Mouse (Mus musculus) embryonic fibroblast, embryonic 13.5 days (primary cell): ENCODE measurements around the gene Mea1. TPM values are rescaled to one million over a fixed set of nuclear protein-coding genes. Genes with fewer than 3 reads are reported as not detected.

Experiments used
- H3K27ac ChIP-seq: 2 replicates; pipeline ENCODE4 v1.5.1; 2012; ENCODE audit warnings: low read length, control low read depth, inconsistent platforms; ENCODE audit not compliant: insufficient read depth
- H3K4me1 ChIP-seq: 2 replicates; pipeline ENCODE4 v1.6.1; 2011; ENCODE audit warnings: low read length; ENCODE audit not compliant: control insufficient read depth, insufficient read depth
- H3K4me3 ChIP-seq: 2 replicates; pipeline ENCODE4 v1.5.1; 2011; ENCODE audit warnings: mild to moderate bottlenecking, control low read depth, low read length; ENCODE audit not compliant: insufficient read depth
- CTCF ChIP-seq: IDR thresholded peaks from 2 replicates; pipeline ENCODE4 v1.5.1; 2011; ENCODE audit warnings: mild to moderate bottlenecking, control low read depth, low read length, moderate library complexity, borderline replicate concordance; ENCODE audit not compliant: insufficient read depth
- POLR2A ChIP-seq: IDR thresholded peaks from 2 replicates; pipeline ENCODE4 v1.6.1; 2011; ENCODE audit warnings: low read depth, mild to moderate bottlenecking, control low read depth, low read length, moderate library complexity
- polyA plus RNA-seq: library from polyadenylated mRNA; stranded (reverse); fragments of >200 nt; gene quantifications from 2 replicates; pipeline ENCODE4 v1.2.4, GENCODE M21; 2011; ENCODE audit warnings: low read depth; ENCODE audit not compliant: missing spikeins, insufficient read length

Gene Mea1
- polyA plus RNA-seq, 1 experiment: 111 TPM

DNA sequence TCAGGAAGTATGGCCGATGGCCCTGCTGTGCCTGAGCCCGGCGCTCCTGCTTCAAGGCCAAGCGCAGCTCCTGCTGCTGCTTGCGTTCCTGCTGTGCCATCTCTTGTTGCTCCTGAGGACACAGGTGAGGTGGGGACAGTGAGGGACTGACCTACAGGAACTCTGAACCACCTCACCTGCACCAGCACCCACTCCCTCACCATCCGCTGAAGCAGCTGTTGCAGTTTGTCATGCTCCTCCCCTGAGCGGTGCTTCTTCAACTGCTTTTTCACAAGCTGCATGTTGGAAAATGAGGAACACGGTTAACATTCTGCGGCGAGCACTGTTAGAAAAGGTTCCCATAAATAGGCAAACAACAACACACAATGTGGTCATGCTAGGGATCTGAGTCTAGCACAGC lies 8.7 kb upstream of the Mea1 start:
- no peak overlapping the region for H3K27ac ChIP-seq
- TF ChIP-seq CTCF (no peak), POLR2A (no peak)
- peaks cover 5% of the 10 kb centered on the region for H3K4me1 ChIP-seq
- H3K4me3 ChIP-seq: no peak overlapping the region

DNA sequence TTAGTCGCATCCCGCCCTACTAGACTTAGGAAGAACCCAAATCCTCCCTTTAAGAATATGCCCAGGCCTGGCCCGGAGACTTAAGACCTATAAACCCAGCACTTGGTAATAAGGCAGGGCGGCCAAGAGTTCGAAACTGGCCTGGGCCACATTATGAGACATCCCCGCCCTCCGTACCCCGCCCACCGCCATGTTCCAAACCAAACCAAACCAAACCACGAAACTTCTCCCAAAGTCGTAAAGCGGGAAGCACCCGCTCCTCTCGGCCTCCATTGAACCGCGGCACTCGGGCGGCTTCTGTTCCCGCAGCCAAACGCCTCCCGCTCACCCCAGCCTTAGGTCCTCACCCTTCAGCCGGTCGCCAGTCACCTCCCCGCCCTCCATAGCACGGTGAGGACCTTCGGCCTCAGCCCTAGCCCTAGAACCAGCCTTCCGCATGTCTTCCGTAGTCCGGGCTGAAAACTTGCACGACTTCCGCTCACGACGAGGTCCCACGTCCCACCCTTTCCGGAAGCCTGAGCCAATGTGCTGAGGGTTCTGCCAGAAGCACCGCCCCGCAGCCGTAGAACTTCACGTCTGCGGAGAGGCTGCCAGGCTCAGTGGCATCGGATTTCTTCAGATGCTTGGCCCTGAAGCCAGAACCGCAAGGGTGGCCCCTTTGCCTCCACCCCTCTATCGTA lies 4.6 kb upstream of the Mea1 start, which contains the start of gene Rrp36:
Gene Rrp36, minus strand, starts transcription at position 503 of the 680 bp plus-strand sequence.
- peak within 1 kb of the TSS; percentile 84 for H3K27ac ChIP-seq
- H3K4me1 ChIP-seq: peaks cover 8% of the 10 kb centered on the region
- H3K4me3 ChIP-seq: peak within 1 kb of the TSS; percentile 75
- TF ChIP-seq CTCF (no peak), POLR2A (peak; percentile 86)

DNA sequence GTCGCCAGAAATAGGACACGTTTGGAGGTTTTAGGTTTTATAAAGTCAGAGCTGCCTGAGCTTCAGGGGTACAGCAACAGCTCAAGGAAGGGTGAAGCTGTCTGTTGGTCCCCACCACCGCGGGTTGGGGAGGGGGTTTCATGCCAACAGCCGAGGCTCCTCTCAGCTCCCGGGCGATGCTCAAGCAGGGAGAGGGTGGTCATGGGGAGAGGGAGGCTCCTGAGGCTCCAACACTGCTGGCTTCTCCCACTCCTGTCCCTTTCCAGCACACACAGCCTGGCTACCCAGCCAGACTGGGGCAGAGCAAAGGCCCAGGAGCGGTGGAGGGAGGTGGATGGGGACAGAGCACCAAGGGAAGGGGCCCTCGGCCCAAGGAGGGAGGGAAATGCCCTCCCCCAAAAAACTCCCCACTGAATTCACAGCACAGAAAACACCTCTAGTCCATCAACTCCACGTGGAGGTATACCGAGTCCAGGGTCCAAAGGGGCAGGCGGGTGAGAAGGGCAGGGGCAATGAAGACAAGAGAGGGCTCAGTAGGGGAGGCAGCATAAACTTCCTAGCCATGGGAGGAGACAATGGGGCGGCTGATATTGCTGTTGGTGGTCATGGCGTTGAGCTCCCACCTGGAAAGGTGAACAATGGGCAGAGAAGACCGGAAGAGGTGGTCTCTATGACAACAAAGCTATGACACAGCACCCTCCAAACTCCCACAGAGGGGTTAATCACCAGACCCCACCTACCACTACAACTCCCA lies 3.9 kb upstream of the Mea1 start:
- Histone ChIP-seq H3K4me1 (peaks cover 8% of the 10 kb centered on the region), H3K4me3 (no peak overlapping the region), H3K27ac (peak overlapping the region; percentile 83)
- no peak for TF ChIP-seq POLR2A
- no peak for TF ChIP-seq CTCF

DNA sequence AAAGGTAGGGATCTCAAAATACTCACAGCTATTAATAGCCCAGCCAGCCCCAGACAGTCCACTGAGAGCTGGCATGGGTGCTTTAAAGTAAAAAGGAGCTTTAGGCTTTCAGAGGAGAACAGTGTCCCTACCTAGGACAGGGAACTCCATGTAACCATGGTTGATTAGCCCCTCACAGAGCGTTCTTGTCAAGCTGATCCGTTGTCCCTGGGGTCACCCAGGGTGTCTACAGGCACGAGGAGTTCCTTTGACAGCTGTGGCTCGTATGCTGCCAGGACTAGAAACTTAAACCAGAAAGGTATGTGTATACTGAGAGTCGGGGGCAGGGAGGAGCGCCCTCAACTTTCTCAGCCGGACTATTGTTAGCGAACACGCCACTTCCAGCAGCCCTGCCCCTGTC lies 318 bp downstream of the Mea1 start:
- Histone ChIP-seq H3K4me3 (peak overlapping the region; percentile 84), H3K4me1 (peaks cover 8% of the 10 kb centered on the region), H3K27ac (peak overlapping the region; percentile 4; the same call in 1 of the 2 replicates)
- TF ChIP-seq POLR2A (no peak), CTCF (no peak)

DNA sequence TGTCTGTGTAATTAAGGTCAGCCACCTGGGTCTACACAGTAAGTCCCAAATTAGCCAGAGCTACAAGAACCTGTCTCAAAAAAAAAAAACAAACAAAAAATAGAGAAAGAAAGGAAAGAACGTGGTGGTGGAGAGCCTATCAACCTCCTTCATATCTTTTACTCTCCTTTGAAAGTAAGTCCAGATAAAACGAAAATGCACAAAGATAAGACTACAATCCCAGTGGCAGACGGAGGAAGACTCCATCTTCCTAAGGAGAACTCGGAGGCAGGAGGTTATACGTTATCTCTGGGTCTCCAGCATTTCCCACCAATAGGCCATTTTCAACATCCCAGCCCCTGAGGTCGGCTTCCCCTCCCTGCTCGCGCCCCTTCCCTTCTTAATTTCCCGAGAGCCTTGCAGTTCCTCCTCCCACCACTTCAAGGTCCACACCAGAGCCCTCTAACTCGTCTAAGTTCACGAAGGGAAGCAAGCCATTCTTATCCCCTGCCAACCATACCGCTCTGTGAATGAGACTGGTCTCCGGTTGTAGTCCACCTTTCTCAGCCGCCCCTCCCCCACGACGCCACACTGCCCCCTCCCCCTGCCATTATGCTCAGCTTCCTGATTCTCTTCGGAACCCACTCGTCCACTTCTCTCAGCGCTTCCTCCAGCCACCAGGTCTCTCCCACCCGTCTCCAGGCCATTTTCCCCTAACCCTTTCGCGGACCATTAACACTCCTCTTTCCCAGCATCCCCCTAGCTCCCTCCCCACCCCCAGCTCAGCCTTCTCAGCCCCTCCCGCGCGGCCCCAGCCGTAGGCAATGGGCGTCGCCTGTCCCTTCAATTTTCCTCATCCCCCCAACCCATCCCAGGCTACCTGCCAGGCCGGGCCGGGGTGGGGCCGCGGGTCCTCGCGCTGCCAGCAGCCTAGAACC lies 1.5 kb downstream of the Mea1 start:
- Histone ChIP-seq H3K4me1 (peaks cover 2% of the 10 kb centered on the region; the same call in 1 of the 2 replicates), H3K4me3 (peak overlapping the region; percentile 84), H3K27ac (peak overlapping the region; percentile 62)
- TF ChIP-seq POLR2A: peak; percentile 44; the same call in 1 of the 2 replicates
- TF ChIP-seq CTCF: no peak

DNA sequence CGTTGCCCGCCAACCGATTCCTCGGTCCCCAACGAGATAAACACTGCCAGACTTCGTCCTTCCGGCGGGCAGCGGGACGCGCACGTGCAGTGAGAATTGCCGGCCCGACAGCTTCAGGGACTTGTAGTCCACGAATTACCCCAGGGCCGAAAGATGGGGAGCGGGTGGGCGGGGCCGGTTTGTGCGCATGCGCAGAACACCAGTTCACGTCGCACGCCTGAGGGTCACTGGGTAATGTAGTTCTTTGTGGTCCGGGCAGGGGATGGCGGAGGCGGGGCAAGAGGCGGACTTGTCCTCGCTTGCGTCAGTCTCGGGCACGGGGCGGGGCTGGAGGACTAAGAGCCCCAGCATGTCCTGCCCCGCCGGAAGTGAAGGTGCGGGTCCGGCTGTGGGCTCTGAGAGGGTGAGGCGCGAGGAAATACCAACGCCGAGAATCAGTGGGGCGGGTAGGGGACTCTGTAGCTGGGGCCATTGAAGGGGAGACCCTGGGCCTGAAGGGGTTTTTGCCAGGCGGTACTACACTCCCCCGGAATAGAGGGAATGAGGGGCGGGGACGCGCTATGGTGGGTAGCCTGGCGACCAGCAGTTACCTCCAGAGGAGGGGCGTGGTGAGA lies 2.3 kb downstream of the Mea1 start, which contains the start of gene Klhdc3:
Gene Klhdc3, minus strand, starts transcription at position 155 of the 614 bp plus-strand sequence.
- H3K27ac ChIP-seq: peak within 1 kb of the TSS; percentile 62

DNA sequence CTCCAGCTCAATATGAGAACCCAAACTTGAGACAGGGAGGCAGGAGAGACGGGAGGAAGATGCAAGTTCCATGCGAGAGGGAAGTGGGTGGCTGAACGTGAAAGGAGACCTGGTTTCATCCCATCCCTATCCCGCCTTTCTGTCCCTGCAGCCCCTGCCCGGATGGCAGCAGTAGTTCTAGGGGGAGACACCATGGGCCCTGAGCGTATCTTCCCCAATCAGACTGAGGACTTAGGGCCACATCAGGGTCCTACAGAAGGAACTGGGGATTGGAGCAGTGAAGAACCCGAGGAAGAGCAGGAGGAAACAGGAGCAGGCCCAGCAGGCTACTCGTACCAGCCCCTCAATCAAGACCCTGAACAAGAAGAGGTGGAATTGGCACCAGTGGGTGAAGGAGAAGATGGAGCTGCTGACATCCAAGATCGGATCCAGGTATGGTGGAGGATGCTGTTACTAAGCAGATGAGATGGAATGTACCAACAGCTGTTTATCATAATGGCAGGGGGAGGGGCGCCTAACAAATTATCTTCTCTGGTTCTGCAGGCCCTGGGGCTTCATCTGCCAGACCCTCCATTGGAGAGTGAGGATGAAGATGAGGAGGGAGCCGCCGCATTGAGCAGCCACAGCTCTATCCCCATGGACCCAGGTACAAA lies 3.0 kb downstream of the Mea1 start:
- Histone ChIP-seq H3K4me1 (no peaks in the 10 kb centered on the region), H3K4me3 (peak overlapping the region; percentile 58), H3K27ac (no peak overlapping the region)
- TF ChIP-seq CTCF (no peak), POLR2A (no peak)

More for the DNA sequence above, 2.3 kb downstream of the Mea1 start, which contains the start of gene Klhdc3:
- Histone ChIP-seq H3K4me3 (peak within 1 kb of the TSS; percentile 84), H3K4me1 (no peaks in the 10 kb centered on the region)
- TF ChIP-seq POLR2A (peak; percentile 68), CTCF (no peak)

DNA sequence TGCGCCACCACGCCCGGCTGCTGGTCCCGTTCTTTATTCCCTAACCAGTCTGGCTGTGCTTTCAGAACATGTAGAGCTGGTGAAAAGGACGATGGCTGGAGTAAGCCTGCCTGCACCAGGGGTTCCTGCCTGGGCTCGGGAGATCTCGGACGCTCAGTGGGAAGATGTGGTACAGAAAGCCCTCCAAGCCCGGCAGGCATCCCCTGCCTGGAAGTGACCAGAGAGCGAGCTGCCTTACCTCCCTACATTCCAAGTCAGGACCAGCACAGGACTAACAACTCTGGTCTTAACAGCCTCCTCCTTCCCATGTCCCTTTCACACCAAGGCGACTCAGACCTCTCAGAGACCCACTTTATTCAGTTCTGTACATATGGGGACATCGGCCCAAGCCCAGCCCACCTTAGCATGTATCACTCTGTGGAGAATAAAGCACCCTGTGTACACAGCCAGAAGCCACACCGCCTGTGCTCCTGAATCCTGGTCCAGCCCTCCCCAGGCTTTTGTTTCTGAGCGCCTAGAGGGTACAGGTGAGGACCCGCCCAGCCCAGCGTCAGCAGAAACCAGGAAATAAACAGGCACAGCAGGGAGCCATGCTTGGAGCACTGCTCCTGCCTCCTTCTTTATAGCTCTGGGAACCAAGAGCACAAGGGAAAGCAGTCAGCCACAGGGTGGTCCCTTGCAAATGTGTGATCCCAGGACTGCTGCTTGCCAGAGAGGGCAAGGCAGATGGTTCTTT lies 4.2 kb downstream of the Mea1 start:
- TF ChIP-seq POLR2A (no peak), CTCF (no peak)
- Histone ChIP-seq H3K27ac (no peak overlapping the region), H3K4me1 (no peaks in the 10 kb centered on the region), H3K4me3 (no peak overlapping the region)
